Mouse (Mus musculus): ENCODE data around the gene Nol9.
A peak's percentile ranks its signal among the peaks of the same experiment; 100 is the strongest.
"Not testable (repeated sequence)": the region's sequence is repeated elsewhere in the genome, so short reads cannot be mapped to it uniquely, and the experiment has no call there.

The Nol9 gene

GRCm38 (mm10) chr4:152011171-152011760, 27.9 kb upstream of the Nol9 start:
- no peak for DNase-seq

GRCm38 (mm10) chr4:152012109-152012508, 27.0 kb upstream of the Nol9 start:
- DNase-seq = no peak

DNA sequence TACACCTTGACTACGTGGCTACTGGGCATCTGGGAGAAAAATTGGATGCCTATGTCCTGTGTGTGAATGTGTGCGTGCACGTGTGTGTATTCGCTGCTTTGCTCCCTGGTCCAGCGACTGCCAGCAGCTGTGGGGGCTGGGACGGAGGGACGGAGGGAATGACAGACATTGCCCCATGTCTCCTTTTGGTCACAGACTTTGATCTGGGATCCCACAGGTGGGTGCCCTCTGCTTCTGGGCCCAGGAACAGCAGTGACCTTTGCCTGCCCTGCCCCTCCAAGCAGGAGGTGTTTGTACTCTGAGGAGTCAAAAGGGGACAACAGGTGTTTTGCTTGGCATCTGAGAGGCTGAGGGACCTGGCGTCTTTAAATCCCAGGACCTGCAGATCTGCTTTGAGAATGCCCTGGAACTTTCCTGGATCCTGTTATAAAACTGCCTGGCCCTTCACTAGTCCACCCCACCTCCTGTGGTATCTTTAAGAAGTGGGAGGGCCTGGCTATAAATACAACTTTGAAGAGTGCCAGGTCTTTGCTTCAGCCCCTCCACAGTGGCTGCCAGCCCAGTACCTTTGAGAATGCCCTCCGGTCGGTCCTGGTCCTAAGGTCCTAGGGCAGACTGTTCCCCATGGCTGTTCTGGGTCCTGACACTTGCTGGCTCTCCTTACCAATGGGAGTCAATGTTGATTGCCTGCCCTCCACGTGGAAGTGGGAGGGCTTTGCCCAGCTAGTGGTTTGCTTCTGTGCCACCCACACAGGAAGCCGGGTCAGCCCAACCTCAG, 25.9 kb upstream of the Nol9 start:
- no peak for DNase-seq

- no peak for DNase-seq
Measured at GRCm38 (mm10) chr4:152019073-152019472, 20.0 kb upstream of the Nol9 start.

- DNase-seq = no peak
Measured at GRCm38 (mm10) chr4:152020024-152020423, 19.1 kb upstream of the Nol9 start.

DNA sequence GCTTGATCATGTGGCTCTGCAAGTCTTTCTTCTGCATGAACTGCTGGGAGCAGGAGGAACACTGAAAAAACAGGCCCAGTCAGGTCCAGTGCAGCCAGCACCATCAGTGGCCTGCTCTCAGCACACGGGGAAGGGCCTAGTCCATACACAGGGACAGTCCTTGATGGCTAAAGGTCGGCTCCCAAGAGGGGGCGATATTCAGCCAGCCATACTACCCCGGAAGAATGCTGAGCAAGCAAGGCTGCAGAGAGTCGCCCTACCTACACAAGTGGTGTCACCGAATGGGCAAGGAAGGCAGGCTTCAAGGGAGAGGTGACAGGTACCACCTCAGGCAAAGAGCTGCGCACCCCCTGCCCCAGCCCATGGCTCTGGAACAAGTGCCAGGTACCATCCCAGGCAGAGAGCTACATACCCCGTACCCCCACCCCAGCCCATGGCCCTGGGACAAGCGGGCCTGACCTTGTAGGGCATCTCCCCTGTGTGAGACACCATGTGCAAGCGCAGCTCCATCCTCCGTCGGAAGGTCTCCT, 17.5 kb upstream of the Nol9 start:
- no peak for DNase-seq

DNA sequence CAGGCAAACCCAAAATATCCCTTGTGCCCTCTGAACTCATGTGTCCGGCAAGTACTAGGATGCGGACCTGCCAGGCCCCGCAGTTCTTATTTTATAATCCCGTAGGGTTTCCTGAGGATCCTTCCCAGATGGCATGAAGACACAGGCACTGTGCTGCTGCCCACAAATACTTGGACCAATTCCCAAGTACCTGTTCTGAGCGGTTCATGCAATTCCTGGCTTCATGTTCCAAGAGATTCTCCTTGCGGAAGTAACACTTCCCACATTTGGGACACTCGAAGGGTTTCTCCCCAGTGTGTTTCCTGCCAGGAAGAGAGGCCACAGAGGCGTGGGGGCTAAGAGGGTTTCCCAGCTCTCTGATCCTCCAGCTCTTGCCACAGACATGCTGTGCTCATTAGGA, 16.6 kb upstream of the Nol9 start:
- DNase-seq = no peak

- DNase-seq = no peak
Measured at GRCm38 (mm10) chr4:152024525-152024924, 14.6 kb upstream of the Nol9 start.

DNA sequence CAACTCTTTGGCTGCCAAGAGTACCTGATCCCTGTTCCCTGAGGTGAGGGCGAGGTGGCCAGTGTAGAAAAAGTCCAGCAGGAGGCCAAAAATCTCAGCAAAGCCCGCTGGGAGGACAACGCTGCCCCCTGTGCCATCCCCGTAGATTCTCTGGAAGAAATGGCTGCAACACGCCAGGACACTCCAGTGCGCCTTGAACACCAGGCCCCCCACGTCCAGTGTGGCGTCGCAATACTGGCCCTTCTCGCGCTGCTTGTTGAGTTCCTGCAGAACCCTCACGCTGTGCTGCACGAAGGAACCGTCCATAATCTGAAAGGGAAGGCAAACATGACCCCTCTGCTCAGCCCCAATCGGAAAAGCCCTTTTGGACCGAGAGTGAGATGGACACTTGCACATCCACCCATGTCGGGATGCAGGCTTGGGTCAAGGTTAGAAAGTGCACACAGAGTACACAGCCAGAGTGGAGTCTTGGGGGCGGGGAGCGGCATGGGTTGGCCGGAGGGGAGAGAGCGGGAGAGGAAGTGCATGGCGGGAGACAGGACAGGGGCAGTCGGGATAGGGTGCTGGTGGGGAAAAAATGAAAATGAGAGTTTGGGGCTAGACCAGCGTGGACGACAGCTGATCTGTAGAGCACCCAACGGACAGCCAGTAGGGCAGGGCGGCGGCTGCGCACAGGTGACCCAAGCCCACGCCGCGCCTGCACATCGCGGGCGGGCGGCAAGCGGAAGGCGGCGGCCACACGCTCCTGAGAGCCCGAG, 12.2 kb upstream of the Nol9 start:
- no peak for DNase-seq

- peak; percentile 97 for DNase-seq
Measured at GRCm38 (mm10) chr4:152027524-152027923, 11.6 kb upstream of the Nol9 start, which contains the start of gene Zbtb48. Gene Zbtb48, minus strand, starts transcription at chr4:152027671.

DNA sequence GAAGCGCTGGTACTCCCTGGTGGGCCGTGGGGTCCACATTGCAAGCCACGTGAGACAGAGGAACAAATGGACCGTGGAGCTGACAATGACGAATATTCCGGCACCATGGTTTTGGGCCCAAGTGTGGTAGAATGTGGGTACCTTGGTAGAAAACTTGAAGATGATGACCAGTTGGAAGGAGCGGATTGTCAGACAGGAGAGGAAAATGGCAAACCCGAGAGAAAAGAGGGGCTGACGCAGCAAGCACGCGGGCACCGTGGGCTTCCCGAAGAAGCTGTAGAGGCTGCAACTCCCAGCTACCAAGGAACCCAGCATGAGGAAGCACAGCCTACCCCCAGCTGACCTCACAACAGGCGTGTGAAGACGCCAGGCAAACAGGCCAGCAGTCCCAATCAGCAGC, 10.7 kb upstream of the Nol9 start:
- DNase-seq = no peak

GRCm38 (mm10) chr4:152029087-152029486, 10.0 kb upstream of the Nol9 start:
- no peak for DNase-seq

DNA sequence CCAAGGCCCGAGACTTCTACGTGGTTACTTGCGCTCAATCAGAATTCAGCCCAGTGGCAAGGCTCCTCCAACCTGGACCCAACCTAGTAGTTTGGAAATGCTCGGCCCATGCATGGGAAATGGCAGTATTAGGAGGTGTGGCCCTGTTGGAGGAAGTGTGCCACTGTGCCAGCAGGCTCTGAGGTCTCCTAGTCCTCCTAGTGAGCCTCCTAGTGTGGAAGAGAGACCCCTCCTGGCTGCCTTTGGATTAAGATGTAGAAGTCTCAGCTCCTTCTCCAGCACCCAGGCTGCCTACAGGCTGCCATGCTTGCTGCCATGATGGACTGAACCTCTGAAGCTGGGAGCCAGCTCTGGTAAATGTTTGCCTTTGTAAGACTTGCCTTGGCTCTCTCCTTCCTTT, 9.1 kb upstream of the Nol9 start:
- no peak for DNase-seq

DNA sequence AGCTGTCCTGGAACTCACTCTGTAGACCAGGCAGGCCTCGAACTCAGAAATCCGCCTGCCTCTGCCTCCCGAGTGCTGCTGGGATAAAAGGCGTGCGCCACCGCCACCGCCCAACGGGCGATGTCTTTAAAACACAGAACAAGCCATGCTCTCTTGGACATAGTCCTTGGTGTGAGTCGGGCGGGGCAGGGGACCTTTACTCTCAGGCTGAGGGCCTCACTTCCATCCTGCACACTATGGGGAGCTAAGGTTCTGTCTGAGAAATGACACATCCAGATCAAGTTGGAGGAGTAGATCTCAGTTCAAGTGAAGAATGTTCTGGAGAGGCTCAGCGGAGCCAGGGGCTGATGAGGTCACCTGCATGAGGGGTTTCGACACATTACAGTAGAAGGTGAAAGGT, 6.2 kb upstream of the Nol9 start:
- no peak for DNase-seq

- DNase-seq = not testable (repeated sequence)
Measured at GRCm38 (mm10) chr4:152036464-152036863, 2.7 kb upstream of the Nol9 start.

GRCm38 (mm10) chr4:152038225-152038984, 716 bp upstream of the Nol9 start, which contains the start of gene Tas1r1:
Gene Tas1r1, minus strand, starts transcription at chr4:152038568.
- DNase-seq = no peak

- DNase-seq = no peak
Measured at GRCm38 (mm10) chr4:152039831-152040310, 750 bp downstream of the Nol9 start.

- DNase-seq = no peak
Measured at GRCm38 (mm10) chr4:152041924-152042641, 3.0 kb downstream of the Nol9 start.

GRCm38 (mm10) chr4:152043171-152043570, 4.0 kb downstream of the Nol9 start:
- DNase-seq = no peak

GRCm38 (mm10) chr4:152044609-152045008, 5.5 kb downstream of the Nol9 start:
- no peak for DNase-seq

GRCm38 (mm10) chr4:152062390-152063110, 23.4 kb downstream of the Nol9 start:
- no peak for DNase-seq
